Mouse (Mus musculus) lung, embryonic 16.5 days (tissue): ENCODE results near the gene 4933427D14Rik. TPM values are rescaled to one million over a fixed set of nuclear protein-coding genes. Genes with fewer than 3 reads are reported as not detected.
"Not testable (repeated sequence)": the region's sequence is repeated elsewhere in the genome, so short reads cannot be mapped to it uniquely, and the experiment has no call there.

ENCODE experiments used
- ATAC-seq: fragments of 200-750 bp; cut with Nextera tagmentation; 2 replicates; pipeline ENCODE4 v1.8.0; 2017; ENCODE audit warnings: low read depth, mild to moderate bottlenecking, moderate library complexity
- H3K27ac ChIP-seq: fragments of 300-500 bp; sonication (generic); 2 replicates; pipeline ENCODE4 v1.5.1; 2014; ENCODE audit warnings: mild to moderate bottlenecking, control low read depth, low read length
- H3K27me3 ChIP-seq: fragments of 300-500 bp; sonication (generic); 2 replicates; pipeline ENCODE4 v1.6.1; 2014; ENCODE audit warnings: low read depth, low read length, mixed read lengths; ENCODE audit not compliant: control insufficient read depth, insufficient read depth
- H3K36me3 ChIP-seq: fragments of 300-500 bp; sonication (generic); 2 replicates; pipeline ENCODE4 v1.6.1; 2014; ENCODE audit warnings: low read length; ENCODE audit not compliant: control insufficient read depth, insufficient read depth
- H3K4me1 ChIP-seq: fragments of 300-500 bp; sonication (generic); replicated peaks from 2 replicates; pipeline ENCODE4 v1.6.1; 2014; ENCODE audit warnings: low read length, mixed read lengths; ENCODE audit not compliant: control insufficient read depth, insufficient read depth
- H3K4me2 ChIP-seq: fragments of 300-500 bp; sonication (generic); 2 replicates; pipeline ENCODE4 v1.6.1; 2014; ENCODE audit warnings: low read depth, low read length, control low read depth
- H3K4me3 ChIP-seq: fragments of 300-500 bp; sonication (generic); 2 replicates; pipeline ENCODE4 v1.5.1; 2014; ENCODE audit warnings: mild to moderate bottlenecking, low read length, control low read depth
- H3K9ac ChIP-seq: fragments of 300-500 bp; sonication (generic); 2 replicates; pipeline ENCODE4 v1.6.1; 2014; ENCODE audit warnings: low read length, control low read depth
- H3K9me3 ChIP-seq: fragments of 300-500 bp; sonication (generic); 2 replicates; pipeline ENCODE4 v1.6.1; 2016; ENCODE audit warnings: low read length; ENCODE audit not compliant: control insufficient read depth
- WGBS: fragments of 180-500 bp; shearing (Covaris S2); extraction: QIAGEN DNeasy Blood & Tissue Kit; methylation state at CpG from one replicate; pipeline ENCODE4 v1.1.7; 2014; 5-methylcytosine and 5-hydroxymethylcytosine counted together
- polyA plus RNA-seq: library from polyadenylated mRNA; unstranded; fragments of >200 nt; fragmentation: Nextera tagmentation; extraction: Ambion mirVana; gene quantifications from 2 replicates; pipeline ENCODE4 v1.2.1, GENCODE M21; 2015

The 4933427D14Rik gene
- polyA plus RNA-seq, 1 experiment from 2014 or later = 16.1 TPM

DNA sequence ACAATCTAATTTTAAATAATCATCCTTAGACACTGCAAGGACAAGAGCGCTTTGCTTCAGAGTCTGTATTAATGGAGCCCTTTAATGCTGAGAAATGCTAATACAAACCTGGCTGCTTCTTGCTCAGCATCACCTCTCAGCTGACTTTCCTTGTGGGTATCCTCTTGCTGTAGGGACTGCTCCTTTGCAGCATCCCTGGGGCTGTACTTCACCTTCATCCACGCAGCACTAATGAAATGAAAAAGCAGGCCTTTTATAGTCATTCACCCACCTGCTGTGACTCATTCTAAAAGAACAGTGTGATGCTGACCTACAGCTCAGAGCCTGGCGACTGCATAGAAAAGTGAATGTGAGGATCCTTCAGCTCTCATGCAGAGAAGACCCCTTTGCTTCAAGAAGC, 30.7 kb downstream of the 4933427D14Rik start:
- Histone ChIP-seq H3K36me3 (peaks cover 22% of the 10 kb centered on the region), H3K4me2 (no peak overlapping the region)
- WGBS = 78% methylated on average over 3 of the region's 3 CpGs

DNA sequence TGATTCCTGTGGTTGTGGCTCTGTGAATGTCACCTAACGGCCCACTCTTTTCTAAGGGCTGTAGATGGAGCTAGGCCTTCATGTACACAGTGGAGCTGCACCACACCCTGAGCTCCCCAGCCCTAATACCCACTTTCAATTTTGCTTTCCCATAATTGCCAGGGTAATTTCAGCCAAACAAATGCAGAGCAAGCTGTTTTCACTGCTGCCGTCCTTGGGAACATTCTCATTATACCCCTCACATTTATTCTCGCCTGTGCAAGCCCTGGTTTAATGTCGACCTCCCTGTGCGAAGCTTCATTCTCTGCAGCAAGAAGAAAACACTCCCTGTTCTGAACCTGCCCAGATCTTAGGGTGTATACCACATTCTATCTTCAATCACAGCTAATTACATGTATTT, 31.3 kb downstream of the 4933427D14Rik start:
- Histone ChIP-seq H3K9ac (no peak overlapping the region), H3K4me1 (no peaks in the 10 kb centered on the region), H3K36me3 (peaks cover 20% of the 10 kb centered on the region), H3K9me3 (no peaks in the 10 kb centered on the region), H3K27me3 (no peaks in the 10 kb centered on the region), H3K27ac (no peak overlapping the region), H3K4me3 (no peak overlapping the region), H3K4me2 (no peak overlapping the region)
- WGBS = 88% methylated on average over 5 of the region's 5 CpGs
- ATAC-seq = no peak

More for the DNA sequence above, 30.7 kb downstream of the 4933427D14Rik start:
- no peak for ATAC-seq
- no peak overlapping the region for H3K9ac ChIP-seq
- H3K27me3 ChIP-seq = no peaks in the 10 kb centered on the region
- no peak overlapping the region for H3K27ac ChIP-seq
- H3K9me3 ChIP-seq = no peaks in the 10 kb centered on the region
- H3K4me3 ChIP-seq = no peak overlapping the region
- no peaks in the 10 kb centered on the region for H3K4me1 ChIP-seq

GRCm38 (mm10) chr11:72174721-72175120, 32.5 kb downstream of the 4933427D14Rik start:
- H3K27me3 ChIP-seq = no peaks in the 10 kb centered on the region
- no peak overlapping the region for H3K4me3 ChIP-seq
- 92% methylated on average over 6 of the region's 6 CpGs for WGBS
- no peak overlapping the region for H3K27ac ChIP-seq
- no peak overlapping the region for H3K4me2 ChIP-seq
- H3K9ac ChIP-seq = no peak overlapping the region
- H3K9me3 ChIP-seq = no peaks in the 10 kb centered on the region
- H3K36me3 ChIP-seq = peaks cover 23% of the 10 kb centered on the region
- H3K4me1 ChIP-seq = no peaks in the 10 kb centered on the region
- ATAC-seq = no peak

DNA sequence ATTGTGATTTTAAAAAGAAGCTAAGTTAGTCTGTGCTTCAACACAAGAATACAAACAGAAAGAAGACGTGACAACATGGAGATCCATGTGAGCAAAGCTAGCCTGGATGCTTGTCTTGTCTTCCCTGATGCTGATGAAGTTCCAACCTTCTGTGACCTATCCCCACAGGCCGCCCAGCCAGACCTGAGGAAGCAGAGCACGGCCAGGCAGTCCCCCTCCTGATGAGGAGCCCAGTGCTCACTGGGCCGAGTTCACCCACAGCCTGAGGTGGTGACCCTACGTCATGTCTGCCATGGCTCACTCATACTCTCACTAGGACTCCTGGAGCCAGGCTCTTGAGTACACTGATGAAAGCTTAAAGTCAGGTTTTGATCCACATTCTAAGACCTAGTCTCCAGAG, 33.8 kb downstream of the 4933427D14Rik start:
- WGBS = 75% methylated on average over 5 of the region's 5 CpGs
- peaks cover 23% of the 10 kb centered on the region for H3K36me3 ChIP-seq
- ATAC-seq = no peak
- H3K27me3 ChIP-seq = no peaks in the 10 kb centered on the region
- no peak overlapping the region for H3K27ac ChIP-seq
- H3K9me3 ChIP-seq = no peaks in the 10 kb centered on the region
- no peak overlapping the region for H3K4me3 ChIP-seq
- H3K4me2 ChIP-seq = no peak overlapping the region
- no peak overlapping the region for H3K9ac ChIP-seq
- H3K4me1 ChIP-seq = no peaks in the 10 kb centered on the region

GRCm38 (mm10) chr11:72171906-72172305, 35.4 kb downstream of the 4933427D14Rik start:
- peaks cover 23% of the 10 kb centered on the region for H3K36me3 ChIP-seq
- H3K4me3 ChIP-seq, H3K4me1 ChIP-seq, H3K9ac ChIP-seq, ATAC-seq, H3K27me3 ChIP-seq, H3K27ac ChIP-seq, H3K4me2 ChIP-seq, H3K9me3 ChIP-seq: not testable (repeated sequence)
- WGBS = 78% methylated on average over 4 of the region's 4 CpGs

DNA sequence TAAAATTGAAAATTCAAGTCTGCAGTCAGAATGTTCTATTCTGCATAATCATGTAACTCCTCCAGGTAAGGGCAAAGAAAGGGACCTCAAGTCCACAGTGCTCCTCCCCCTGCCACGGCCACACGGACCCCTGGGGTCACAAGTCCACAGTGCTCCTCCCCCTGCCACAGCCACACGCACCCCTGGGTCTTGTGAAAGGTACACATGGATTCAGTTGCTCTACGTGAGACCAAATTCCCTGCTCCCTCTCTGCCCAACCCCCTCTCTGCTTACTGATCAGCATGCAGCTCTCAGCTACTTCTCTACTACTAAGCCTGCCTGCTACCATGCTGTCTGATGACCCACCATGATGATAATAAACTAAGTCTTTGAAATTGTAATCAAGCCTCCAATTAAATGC, 37.4 kb downstream of the 4933427D14Rik start:
- 62% methylated on average over 4 of the region's 4 CpGs for WGBS
- no peaks in the 10 kb centered on the region for H3K27me3 ChIP-seq
- H3K9me3 ChIP-seq = no peaks in the 10 kb centered on the region
- no peaks in the 10 kb centered on the region for H3K4me1 ChIP-seq
- no peak overlapping the region for H3K9ac ChIP-seq
- H3K36me3 ChIP-seq = peaks cover 29% of the 10 kb centered on the region
- no peak overlapping the region for H3K27ac ChIP-seq
- H3K4me3 ChIP-seq = no peak overlapping the region
- no peak for ATAC-seq
- H3K4me2 ChIP-seq = no peak overlapping the region

- H3K27ac ChIP-seq = no peak overlapping the region
- no peak overlapping the region for H3K9ac ChIP-seq
- no peak overlapping the region for H3K4me2 ChIP-seq
- peaks cover 24% of the 10 kb centered on the region for H3K36me3 ChIP-seq
- no peaks in the 10 kb centered on the region for H3K27me3 ChIP-seq
- no peak overlapping the region for H3K4me3 ChIP-seq
- H3K9me3 ChIP-seq = no peaks in the 10 kb centered on the region
- no peaks in the 10 kb centered on the region for H3K4me1 ChIP-seq
- 92% methylated on average over 2 of the region's 2 CpGs for WGBS
- no peak for ATAC-seq
Observed at GRCm38 (mm10) chr11:72163198-72163597, 44.1 kb downstream of the 4933427D14Rik start.

DNA sequence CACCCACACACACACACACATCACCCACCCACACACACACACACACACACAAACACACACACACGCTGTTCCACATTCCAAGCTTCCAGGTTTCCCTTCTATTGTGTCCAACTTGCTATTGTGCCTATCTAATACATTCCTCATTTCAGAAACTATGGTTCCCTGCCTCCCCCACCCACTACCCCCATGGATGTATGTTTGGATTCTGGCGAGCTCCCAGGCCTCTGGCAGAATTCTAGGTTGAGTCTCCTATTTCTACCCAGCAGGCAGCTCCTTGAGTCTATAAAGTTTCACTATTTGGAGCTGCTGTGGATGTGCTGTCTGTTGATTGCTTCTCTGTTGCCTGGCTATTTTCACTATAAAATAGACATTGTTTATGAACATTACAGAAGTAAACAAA, 50.6 kb downstream of the 4933427D14Rik start:
- Histone ChIP-seq H3K27ac (no peak overlapping the region), H3K27me3 (no peaks in the 10 kb centered on the region), H3K4me3 (no peak overlapping the region), H3K4me2 (no peak overlapping the region), H3K9me3 (no peaks in the 10 kb centered on the region), H3K36me3 (peaks cover 15% of the 10 kb centered on the region; the same call in 1 of the 2 replicates), H3K9ac (no peak overlapping the region), H3K4me1 (no peaks in the 10 kb centered on the region; the same call in 1 of the 2 replicates)
- 53% methylated on average over 2 of the region's 2 CpGs for WGBS
- no peak for ATAC-seq

DNA sequence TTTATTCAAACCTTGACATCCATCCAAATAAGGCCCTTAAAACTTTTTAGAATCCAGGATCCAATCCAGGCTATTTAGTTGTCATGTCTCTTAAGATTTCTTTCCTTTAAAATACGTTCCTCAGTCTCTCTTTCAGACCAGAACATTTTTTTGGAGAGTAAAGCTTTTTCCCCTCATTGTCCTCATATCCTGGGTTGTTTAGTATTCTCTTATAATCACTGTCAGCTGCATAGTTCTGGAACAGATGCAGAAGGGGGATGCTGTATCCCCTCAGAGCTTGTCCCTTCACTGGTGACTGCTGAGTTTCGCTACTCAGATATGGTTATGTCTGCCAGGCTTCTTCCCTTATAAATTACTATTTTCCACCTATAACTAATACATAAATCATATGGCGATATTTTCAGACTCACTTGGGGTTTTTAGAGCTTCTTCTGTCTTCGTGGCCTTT, 51.3 kb downstream of the 4933427D14Rik start:
- Histone ChIP-seq H3K27ac (no peak overlapping the region), H3K9me3 (no peaks in the 10 kb centered on the region), H3K9ac (no peak overlapping the region), H3K4me2 (no peak overlapping the region), H3K36me3 (peaks cover 15% of the 10 kb centered on the region; the same call in 1 of the 2 replicates), H3K4me1 (no peaks in the 10 kb centered on the region; the same call in 1 of the 2 replicates), H3K4me3 (no peak overlapping the region), H3K27me3 (no peaks in the 10 kb centered on the region)
- no peak for ATAC-seq
- WGBS = 83% methylated on average over 4 of the region's 4 CpGs
